Mouse (Mus musculus): ENCODE measurements around the gene Vwa8.
A peak's percentile ranks its signal among the peaks of the same experiment; 100 is the strongest.

Gene Vwa8

GRCm38 (mm10) chr14:79234513-79234912, 385.7 kb downstream of the Vwa8 start:
- no peak for DNase-seq

- no peak for DNase-seq
These were observed 386.3 kb downstream of the Vwa8 start for GRCm38 (mm10) chr14:79235157-79235556.

GRCm38 (mm10) chr14:79236261-79236660, 387.4 kb downstream of the Vwa8 start:
- no peak for DNase-seq

- no peak for DNase-seq
These were observed 390.6 kb downstream of the Vwa8 start for GRCm38 (mm10) chr14:79239402-79239801.

GRCm38 (mm10) chr14:79241057-79241570, 392.3 kb downstream of the Vwa8 start:
- DNase-seq = no peak

- no peak for DNase-seq
These were observed 393.0 kb downstream of the Vwa8 start for GRCm38 (mm10) chr14:79241656-79242385.

GRCm38 (mm10) chr14:79242386-79242720, 393.5 kb downstream of the Vwa8 start:
- no peak for DNase-seq

GRCm38 (mm10) chr14:79243038-79243883, 394.4 kb downstream of the Vwa8 start:
- no peak for DNase-seq

GRCm38 (mm10) chr14:79244571-79244970, 395.7 kb downstream of the Vwa8 start:
- DNase-seq = peak; percentile 34 to 44

GRCm38 (mm10) chr14:79251727-79252285, 403.0 kb downstream of the Vwa8 start:
- no peak for DNase-seq
